Mouse (Mus musculus): ENCODE results near the gene Gmds. TPM values are rescaled to one million over a fixed set of nuclear protein-coding genes. Genes with fewer than 3 reads are reported as not detected.

The Gmds gene
- polyA plus RNA-seq, 1 experiment from 2014 or later: 69.0 TPM

DNA sequence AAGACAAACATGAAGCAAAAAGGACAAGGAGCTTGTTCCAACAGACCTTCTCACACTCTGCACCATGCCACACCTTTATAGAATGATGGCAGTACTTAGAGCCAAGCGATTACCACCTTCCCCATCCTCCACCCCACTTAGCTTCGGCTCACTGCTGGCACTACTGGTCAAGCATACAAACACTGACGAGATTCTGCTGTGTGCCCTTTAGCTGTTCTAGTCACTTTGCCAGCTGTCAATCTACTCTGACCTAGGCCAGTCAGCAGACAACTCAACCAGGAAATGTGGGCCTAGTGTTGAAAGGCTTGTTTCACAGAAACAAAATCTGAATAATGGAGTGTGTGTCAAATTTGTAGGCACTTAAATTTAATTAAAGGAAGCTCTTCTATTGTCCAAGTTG, 464.1 kb downstream of the Gmds start:
- Histone ChIP-seq H3K4me1 (ENCODE audit: control insufficient read depth, insufficient read depth, low read length) (0 out of 2 replicates have a peak, but pooled peaks cover 7% of the 10 kb centered on the region), H3K36me3 (ENCODE audit: control insufficient read depth, insufficient read depth, low read length) (no peaks in the 10 kb centered on the region), H3K27ac (ENCODE audit: low read length) (no peak overlapping the region), H3K4me3 (replicated peaks; ENCODE audit: low read length) (no peak overlapping the region), H3K27me3 (ENCODE audit: control insufficient read depth, insufficient read depth, low read length) (no peaks in the 10 kb centered on the region), H3K9ac (ENCODE audit: low read length) (no peak overlapping the region), H3K9me3 (replicated peaks; ENCODE audit: control insufficient read depth, low read length) (no peaks in the 10 kb centered on the region), H3K4me2 (ENCODE audit: low read depth, low read length) (no peak overlapping the region)
- WGBS: 66% methylated on average over 3 of the region's 3 CpGs
- ATAC-seq (ENCODE audit: insufficient read depth, low FRiP score): no peak

DNA sequence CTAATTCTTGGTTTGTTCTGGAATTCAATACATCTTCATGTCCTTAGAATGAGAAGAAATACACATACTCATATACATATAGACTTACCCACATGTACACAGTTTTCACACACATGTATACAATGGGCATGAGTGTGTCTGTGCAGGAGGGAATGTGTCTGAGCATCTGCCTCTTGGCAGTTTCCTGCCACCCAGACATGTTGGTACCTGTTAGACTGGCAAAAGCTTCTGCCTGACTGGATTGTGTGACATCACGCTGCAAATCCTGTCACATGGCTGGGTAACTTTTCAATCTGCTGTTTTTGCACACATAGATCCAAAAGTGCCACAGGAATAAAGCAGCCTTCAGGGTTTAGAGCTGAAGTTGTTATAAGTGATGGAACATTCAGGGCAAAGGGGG, 465.3 kb downstream of the Gmds start:
- Histone ChIP-seq H3K36me3 (ENCODE audit: control insufficient read depth, insufficient read depth, low read length) (no peaks in the 10 kb centered on the region), H3K4me3 (replicated peaks; ENCODE audit: low read length) (no peak overlapping the region), H3K9me3 (replicated peaks; ENCODE audit: control insufficient read depth, low read length) (no peaks in the 10 kb centered on the region), H3K9ac (ENCODE audit: low read length) (no peak overlapping the region), H3K4me2 (ENCODE audit: low read depth, low read length) (no peak overlapping the region), H3K4me1 (ENCODE audit: control insufficient read depth, insufficient read depth, low read length) (0 out of 2 replicates have a peak, but pooled peaks cover 7% of the 10 kb centered on the region), H3K27ac (ENCODE audit: low read length) (no peak overlapping the region), H3K27me3 (ENCODE audit: control insufficient read depth, insufficient read depth, low read length) (no peaks in the 10 kb centered on the region)
- ATAC-seq (ENCODE audit: insufficient read depth, low FRiP score): no peak
- 85% methylated on average over 1 of the region's 1 CpGs for WGBS

DNA sequence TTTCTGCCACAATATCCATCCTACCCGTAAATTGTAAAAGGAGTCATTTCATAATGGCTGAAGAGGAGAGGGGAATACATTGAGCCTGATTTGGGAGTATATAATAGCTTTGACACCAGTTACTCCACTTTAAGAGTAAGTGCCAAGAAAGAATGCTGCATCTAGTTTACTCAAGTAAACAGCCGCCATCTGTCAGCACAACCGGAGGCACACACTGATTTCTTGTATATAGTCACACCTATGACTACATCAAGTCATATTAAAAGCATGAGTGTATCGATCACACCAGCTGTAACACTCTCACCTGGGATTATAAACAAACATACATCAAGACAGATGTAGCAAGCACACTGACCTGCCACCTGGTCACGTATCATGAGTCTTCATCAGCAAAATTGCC, 473.8 kb downstream of the Gmds start:
- no peak for ATAC-seq (ENCODE audit: insufficient read depth, low FRiP score)
- Histone ChIP-seq H3K9me3 (replicated peaks; ENCODE audit: control insufficient read depth, low read length) (no peaks in the 10 kb centered on the region), H3K27me3 (ENCODE audit: control insufficient read depth, insufficient read depth, low read length) (no peaks in the 10 kb centered on the region), H3K36me3 (ENCODE audit: control insufficient read depth, insufficient read depth, low read length) (no peaks in the 10 kb centered on the region), H3K9ac (ENCODE audit: low read length) (no peak overlapping the region), H3K4me2 (ENCODE audit: low read depth, low read length) (no peak overlapping the region), H3K4me1 (ENCODE audit: control insufficient read depth, insufficient read depth, low read length) (no peaks in the 10 kb centered on the region), H3K27ac (ENCODE audit: low read length) (no peak overlapping the region), H3K4me3 (replicated peaks; ENCODE audit: low read length) (no peak overlapping the region)
- WGBS: 76% methylated on average over 5 of the region's 5 CpGs

DNA sequence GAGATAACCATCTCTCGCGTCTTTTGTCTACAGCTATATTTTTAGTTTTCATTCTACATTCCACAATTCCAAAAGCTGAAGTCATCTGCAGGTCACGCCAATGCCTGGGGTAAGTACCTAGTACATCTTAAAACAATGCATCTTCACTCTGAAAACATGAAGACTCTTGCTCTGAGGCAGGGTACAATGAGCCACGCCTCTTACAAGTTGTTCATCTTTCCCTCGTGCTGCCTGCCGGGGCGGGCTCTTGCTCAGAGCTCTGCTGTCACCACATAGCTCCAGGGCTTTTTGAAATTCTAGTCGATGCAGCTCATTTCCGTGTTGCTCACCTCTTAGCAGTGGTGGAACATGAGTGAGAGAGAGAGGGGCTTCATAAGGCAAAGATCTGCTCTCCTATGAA, 475.1 kb downstream of the Gmds start:
- Histone ChIP-seq H3K9me3 (replicated peaks; ENCODE audit: control insufficient read depth, low read length) (no peaks in the 10 kb centered on the region), H3K36me3 (ENCODE audit: control insufficient read depth, insufficient read depth, low read length) (no peaks in the 10 kb centered on the region), H3K27ac (ENCODE audit: low read length) (peak overlapping the region; percentile 45; the same call in 1 of the 2 replicates), H3K4me3 (replicated peaks; ENCODE audit: low read length) (no peak overlapping the region), H3K9ac (ENCODE audit: low read length) (no peak overlapping the region), H3K4me2 (ENCODE audit: low read depth, low read length) (no peak overlapping the region), H3K27me3 (ENCODE audit: control insufficient read depth, insufficient read depth, low read length) (no peaks in the 10 kb centered on the region; the same call in 1 of the 2 replicates), H3K4me1 (ENCODE audit: control insufficient read depth, insufficient read depth, low read length) (no peaks in the 10 kb centered on the region)
- WGBS: 48% methylated on average over 9 of the region's 9 CpGs
- ATAC-seq (ENCODE audit: insufficient read depth, low FRiP score): no peak

DNA sequence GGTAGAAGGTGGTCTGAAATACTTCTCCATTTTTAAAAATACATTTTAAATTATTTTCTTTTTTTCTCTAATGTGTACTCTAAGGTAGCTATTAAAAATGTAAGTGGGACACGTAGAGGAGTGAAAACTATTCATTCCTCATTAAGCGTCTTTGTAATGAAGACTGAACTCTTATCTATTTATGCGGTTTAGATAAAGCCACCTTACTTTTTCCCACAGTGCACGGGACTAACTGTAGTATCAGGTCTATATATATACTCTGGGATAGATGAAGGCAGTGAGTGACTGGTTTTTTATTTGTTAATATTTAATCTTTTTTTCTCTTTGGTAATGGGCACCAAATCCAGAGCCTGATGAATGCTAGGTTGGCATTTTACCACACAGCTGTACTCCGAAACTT, 478.3 kb downstream of the Gmds start:
- Histone ChIP-seq H3K27me3 (ENCODE audit: control insufficient read depth, insufficient read depth, low read length) (no peaks in the 10 kb centered on the region; the same call in 1 of the 2 replicates), H3K36me3 (ENCODE audit: control insufficient read depth, insufficient read depth, low read length) (no peaks in the 10 kb centered on the region), H3K4me3 (replicated peaks; ENCODE audit: low read length) (no peak overlapping the region), H3K9ac (ENCODE audit: low read length) (no peak overlapping the region), H3K27ac (ENCODE audit: low read length) (no peak overlapping the region), H3K9me3 (replicated peaks; ENCODE audit: control insufficient read depth, low read length) (no peaks in the 10 kb centered on the region), H3K4me2 (ENCODE audit: low read depth, low read length) (no peak overlapping the region), H3K4me1 (ENCODE audit: control insufficient read depth, insufficient read depth, low read length) (peaks cover 4% of the 10 kb centered on the region; the same call in 1 of the 2 replicates)
- ATAC-seq (ENCODE audit: insufficient read depth, low FRiP score): no peak
- 67% methylated on average over 5 of the region's 5 CpGs for WGBS

DNA sequence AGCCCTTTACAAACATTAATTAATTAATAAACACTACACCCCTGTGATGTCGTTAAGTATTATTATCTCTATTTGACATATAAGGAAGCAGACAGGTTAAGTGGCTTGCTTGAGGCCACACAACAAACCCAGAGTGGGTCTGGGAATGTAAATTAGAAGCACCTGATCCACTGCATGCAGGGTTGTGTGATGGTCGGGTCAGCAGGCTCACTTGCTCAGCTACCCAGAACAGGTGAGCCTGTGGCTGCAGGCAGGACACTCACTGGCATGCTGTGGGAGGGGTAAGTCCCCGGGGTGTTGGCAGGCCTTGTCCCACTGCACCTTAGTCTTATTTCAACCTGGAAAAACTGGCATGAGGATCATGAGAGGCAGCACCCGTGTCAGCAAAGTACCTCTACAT, 484.5 kb downstream of the Gmds start:
- WGBS: 61% methylated on average over 4 of the region's 4 CpGs
- Histone ChIP-seq H3K27me3 (ENCODE audit: control insufficient read depth, insufficient read depth, low read length) (no peaks in the 10 kb centered on the region; the same call in none of the 2 replicates), H3K4me2 (ENCODE audit: low read depth, low read length) (no peak overlapping the region), H3K9me3 (replicated peaks; ENCODE audit: control insufficient read depth, low read length) (no peaks in the 10 kb centered on the region), H3K36me3 (ENCODE audit: control insufficient read depth, insufficient read depth, low read length) (no peaks in the 10 kb centered on the region), H3K4me1 (ENCODE audit: control insufficient read depth, insufficient read depth, low read length) (peaks cover 4% of the 10 kb centered on the region; the same call in 1 of the 2 replicates), H3K4me3 (replicated peaks; ENCODE audit: low read length) (no peak overlapping the region), H3K27ac (ENCODE audit: low read length) (no peak overlapping the region), H3K9ac (ENCODE audit: low read length) (no peak overlapping the region)
- ATAC-seq (ENCODE audit: insufficient read depth, low FRiP score): no peak

- Histone ChIP-seq H3K9ac (ENCODE audit: low read length) (no peak overlapping the region), H3K27me3 (ENCODE audit: control insufficient read depth, insufficient read depth, low read length) (no peaks in the 10 kb centered on the region; the same call in none of the 2 replicates), H3K4me1 (ENCODE audit: control insufficient read depth, insufficient read depth, low read length) (peaks cover 4% of the 10 kb centered on the region; the same call in 1 of the 2 replicates), H3K27ac (ENCODE audit: low read length) (no peak overlapping the region), H3K4me3 (replicated peaks; ENCODE audit: low read length) (no peak overlapping the region), H3K9me3 (replicated peaks; ENCODE audit: control insufficient read depth, low read length) (no peaks in the 10 kb centered on the region), H3K4me2 (ENCODE audit: low read depth, low read length) (no peak overlapping the region), H3K36me3 (ENCODE audit: control insufficient read depth, insufficient read depth, low read length) (no peaks in the 10 kb centered on the region)
- no peak for ATAC-seq (ENCODE audit: insufficient read depth, low FRiP score)
- WGBS: 57% methylated on average over 2 of the region's 2 CpGs
Observed at GRCm38 (mm10) chr13:31853564-31853963, 485.0 kb downstream of the Gmds start.

DNA sequence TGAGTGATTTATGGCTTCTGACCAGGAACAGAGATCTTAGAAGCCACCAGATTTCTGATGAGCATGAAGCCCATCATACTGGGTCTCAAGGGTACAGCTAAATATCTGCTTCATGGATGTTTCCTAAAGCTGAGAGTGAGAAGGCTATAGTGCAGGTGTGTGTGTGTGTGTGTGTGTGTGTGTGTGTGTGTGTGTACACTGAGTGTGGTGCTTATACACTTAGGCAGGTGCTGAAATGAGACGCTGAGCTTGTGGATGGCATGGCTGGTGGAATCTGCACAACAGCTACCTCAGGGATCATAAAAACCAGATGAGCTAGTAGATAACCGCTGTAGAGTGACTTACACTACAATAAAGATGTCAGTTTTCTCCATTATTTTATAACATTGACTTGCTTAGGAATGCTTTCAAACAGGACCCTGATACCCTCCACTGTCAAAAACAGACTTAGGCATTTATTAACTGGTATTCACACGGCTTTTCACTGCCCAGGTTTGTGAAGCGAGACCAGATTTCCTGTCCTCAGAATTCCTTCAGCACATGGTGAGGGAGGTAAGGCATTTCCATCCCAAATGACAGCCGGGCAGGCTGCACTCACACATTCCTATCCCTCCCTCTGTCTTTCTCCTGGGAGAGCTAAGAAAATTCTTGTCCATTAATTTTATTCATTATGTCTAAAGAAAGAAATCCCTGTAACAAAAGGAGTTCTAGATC, 489.1 kb downstream of the Gmds start:
- H3K9me3 ChIP-seq (replicated peaks; ENCODE audit: control insufficient read depth, low read length): no peaks in the 10 kb centered on the region
- no peak for ATAC-seq (ENCODE audit: insufficient read depth, low FRiP score)
- no peak overlapping the region for H3K4me3 ChIP-seq (replicated peaks; ENCODE audit: low read length)
- no peaks in the 10 kb centered on the region for H3K4me1 ChIP-seq (ENCODE audit: control insufficient read depth, insufficient read depth, low read length)
- H3K9ac ChIP-seq (ENCODE audit: low read length): no peak overlapping the region
- no peak overlapping the region for H3K4me2 ChIP-seq (ENCODE audit: low read depth, low read length)
- H3K36me3 ChIP-seq (ENCODE audit: control insufficient read depth, insufficient read depth, low read length): no peaks in the 10 kb centered on the region
- no peak overlapping the region for H3K27ac ChIP-seq (ENCODE audit: low read length)
- 54% methylated on average over 5 of the region's 5 CpGs for WGBS
- H3K27me3 ChIP-seq (ENCODE audit: control insufficient read depth, insufficient read depth, low read length): no peaks in the 10 kb centered on the region; the same call in none of the 2 replicates

- Histone ChIP-seq H3K4me2 (ENCODE audit: low read depth, low read length) (no peak overlapping the region), H3K9ac (ENCODE audit: low read length) (no peak overlapping the region), H3K9me3 (replicated peaks; ENCODE audit: control insufficient read depth, low read length) (no peaks in the 10 kb centered on the region), H3K4me1 (ENCODE audit: control insufficient read depth, insufficient read depth, low read length) (no peaks in the 10 kb centered on the region), H3K27me3 (ENCODE audit: control insufficient read depth, insufficient read depth, low read length) (no peaks in the 10 kb centered on the region), H3K4me3 (replicated peaks; ENCODE audit: low read length) (no peak overlapping the region), H3K36me3 (ENCODE audit: control insufficient read depth, insufficient read depth, low read length) (no peaks in the 10 kb centered on the region), H3K27ac (ENCODE audit: low read length) (no peak overlapping the region)
- no peak for ATAC-seq (ENCODE audit: insufficient read depth, low FRiP score)
- WGBS: 60% methylated on average over 4 of the region's 4 CpGs
Observed at GRCm38 (mm10) chr13:31835802-31836201, 502.7 kb downstream of the Gmds start.

Data from stomach, embryonic 16.5 days (tissue).